20 mouse cellular contexts compared by ENCODE assay signal in the genomic region with DNA sequence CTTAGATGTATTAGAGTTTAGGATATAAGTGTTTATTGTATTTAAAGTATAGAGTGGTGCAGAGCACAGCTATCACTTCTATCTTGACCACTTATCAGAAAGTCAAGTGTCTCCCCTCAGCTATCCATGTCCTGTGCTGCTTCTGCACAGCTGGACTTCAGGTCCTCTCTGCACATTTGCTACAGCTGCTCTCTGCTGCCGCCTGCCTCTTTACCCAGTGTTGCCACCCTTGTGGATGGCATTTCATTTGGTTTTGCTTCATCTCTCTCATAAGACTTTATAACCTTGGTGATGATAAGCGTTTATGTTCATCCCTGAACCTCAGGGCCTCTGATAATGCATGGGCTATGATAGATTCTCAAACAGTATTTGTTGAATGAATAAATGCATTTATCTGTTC.
A peak's percentile ranks its signal among the peaks of the same experiment; 100 is the strongest.
DNase-seq lines count a peak whose midpoint lies in the region; ATAC-seq and TF ChIP-seq lines count a peak whose summit lies in the region.
"Had no signal": no experiment of that assay in that cellular context is flagged by ENCODE, and none has a peak within 500 bp of the region (broad histone marks: within the 10 kb centered on the region; RNA-seq: fewer than 3 reads in every experiment).

No protein-coding gene starts in this region.

- peak; percentile 19 for DNase-seq in heart, adult 11 months
- no peak for DNase-seq in heart, postnatal 4 days
- DNase-seq in kidney, postnatal 10 days = peak; percentile 10
- DNase-seq in kidney, adult 9 months = no peak
- DNase-seq in lung, embryonic 14.5 days = no peak
- no peak for DNase-seq in lung, postnatal 4 days
- DNase-seq in stomach, postnatal 0 days (ENCODE audit: low spot score) = no peak
- DNase-seq: cerebellum, adult 9-10 months; heart, postnatal 36 days; midbrain, embryonic 14.5 days; right cerebral cortex, postnatal 14 days; thymus, adult 2 months had no signal

- peaks cover 4% of the 10 kb centered on the region; the same call in 1 of the 2 replicates for H3K4me1 ChIP-seq in lung, embryonic 14.5 days (ENCODE audit: insufficient read depth)
- no peaks in the 10 kb centered on the region for H3K4me1 ChIP-seq in stomach, postnatal 0 days (replicated peaks; ENCODE audit: control insufficient read depth, insufficient read depth)
- H3K4me1 ChIP-seq: embryonic facial prominence, embryonic 12.5 days; heart, embryonic 13.5 days; megakaryocyte, embryonic 14.5 days; neural tube, embryonic 15.5 days had no signal

- 71% methylated on average over 2 of the region's 2 CpGs for WGBS in lung, embryonic 14.5 days
- WGBS in stomach, postnatal 0 days = 70% methylated on average over 2 of the region's 2 CpGs

- no peak for ATAC-seq in lung, embryonic 14.5 days (ENCODE audit: insufficient read depth)
- no peak for ATAC-seq in stomach, postnatal 0 days (ENCODE audit: low FRiP score, low TSS enrichment)
- ATAC-seq: forebrain, embryonic 14.5 days; hindbrain, embryonic 16.5 days had no signal

- no peak for TF ChIP-seq EP300 in stomach, postnatal 0 days (optimal IDR thresholded peaks at IDR 0.05)

- no peaks in the 10 kb centered on the region for H3K36me3 ChIP-seq in lung, embryonic 14.5 days (ENCODE audit: insufficient read depth)
- H3K36me3 ChIP-seq in stomach, postnatal 0 days (ENCODE audit: control insufficient read depth, insufficient read depth, low read length) = no peaks in the 10 kb centered on the region
- H3K36me3 ChIP-seq: embryonic facial prominence, embryonic 12.5 days; heart, embryonic 13.5 days; neural tube, embryonic 15.5 days had no signal

- no peak overlapping the region for H3K4me3 ChIP-seq in lung, embryonic 14.5 days (ENCODE audit: low read depth, low read length)
- no peak overlapping the region for H3K4me3 ChIP-seq in stomach, postnatal 0 days (ENCODE audit: low read depth, low read length)
- H3K4me3 ChIP-seq: embryonic facial prominence, embryonic 12.5 days; erythroblast, embryonic 14.5 days; heart, embryonic 13.5 days; megakaryocyte, embryonic 14.5 days; neural tube, embryonic 15.5 days had no signal

- TF ChIP-seq CTCF in lung, embryonic 14.5 days (IDR thresholded peaks at IDR 0.05; ENCODE audit: low read depth) = peak; percentile 38
- peak; percentile 59 for TF ChIP-seq CTCF in stomach, postnatal 0 days (IDR thresholded peaks at IDR 0.05; ENCODE audit: low read depth)

- H3K27ac ChIP-seq in lung, embryonic 14.5 days (ENCODE audit: low read depth) = no peak overlapping the region
- H3K27ac ChIP-seq in stomach, postnatal 0 days (replicated peaks) = no peak overlapping the region
- H3K27ac ChIP-seq: embryonic facial prominence, embryonic 12.5 days; heart, embryonic 13.5 days; neural tube, embryonic 15.5 days had no signal

- no peaks in the 10 kb centered on the region for H3K27me3 ChIP-seq in lung, embryonic 14.5 days (ENCODE audit: insufficient read depth, low read length)
- H3K27me3 ChIP-seq in stomach, postnatal 0 days (ENCODE audit: control insufficient read depth, insufficient read depth, low read length) = no peaks in the 10 kb centered on the region
- H3K27me3 ChIP-seq: CH12.LX; embryonic facial prominence, embryonic 12.5 days; heart, embryonic 13.5 days; megakaryocyte, embryonic 14.5 days; neural tube, embryonic 15.5 days had no signal

- no peak overlapping the region for H3K9ac ChIP-seq in lung, embryonic 14.5 days
- no peak overlapping the region for H3K9ac ChIP-seq in stomach, postnatal 0 days (ENCODE audit: low read length)
- H3K9ac ChIP-seq: embryonic facial prominence, embryonic 12.5 days; heart, embryonic 13.5 days; neural tube, embryonic 15.5 days had no signal

- H3K4me2 ChIP-seq in lung, embryonic 14.5 days = no peak overlapping the region
- H3K4me2 ChIP-seq in stomach, postnatal 0 days (replicated peaks; ENCODE audit: low read depth) = no peak overlapping the region
- H3K4me2 ChIP-seq: embryonic facial prominence, embryonic 12.5 days; heart, embryonic 13.5 days; neural tube, embryonic 15.5 days had no signal

- no peaks in the 10 kb centered on the region for H3K9me3 ChIP-seq in lung, embryonic 14.5 days (ENCODE audit: low read depth, low read length)
- no peaks in the 10 kb centered on the region for H3K9me3 ChIP-seq in stomach, postnatal 0 days (ENCODE audit: control insufficient read depth, low read length)
- H3K9me3 ChIP-seq: embryonic facial prominence, embryonic 12.5 days; heart, embryonic 13.5 days; neural tube, embryonic 15.5 days had no signal

Comparison
In these comparisons a context has a peak if more than half of its experiments do, and no peak if none do; other contexts are left out.
1. DNase-seq: peak in heart, adult 11 months (single experiment) and kidney, postnatal 10 days (single experiment); none in heart, postnatal 4 days (single experiment), kidney, adult 9 months (single experiment), lung, embryonic 14.5 days (single experiment), lung, postnatal 4 days (0 of 2) and stomach, postnatal 0 days (single experiment).